Mouse (Mus musculus) embryonic fibroblast, embryonic 13.5 days (primary cell): ENCODE data around the gene March6. TPM values are rescaled to one million over a fixed set of nuclear protein-coding genes. Genes with fewer than 3 reads are reported as not detected.
A peak's percentile ranks its signal among the peaks of the same experiment; 100 is the strongest.

Experiments
- H3K27ac ChIP-seq: 2 replicates; pipeline ENCODE4 v1.5.1; 2012; ENCODE audit warnings: low read length, control low read depth, inconsistent platforms; ENCODE audit not compliant: insufficient read depth
- H3K4me1 ChIP-seq: 2 replicates; pipeline ENCODE4 v1.6.1; 2011; ENCODE audit warnings: low read length; ENCODE audit not compliant: control insufficient read depth, insufficient read depth
- H3K4me3 ChIP-seq: 2 replicates; pipeline ENCODE4 v1.5.1; 2011; ENCODE audit warnings: mild to moderate bottlenecking, control low read depth, low read length; ENCODE audit not compliant: insufficient read depth
- CTCF ChIP-seq: IDR thresholded peaks from 2 replicates; pipeline ENCODE4 v1.5.1; 2011; ENCODE audit warnings: mild to moderate bottlenecking, control low read depth, low read length, moderate library complexity, borderline replicate concordance; ENCODE audit not compliant: insufficient read depth
- POLR2A ChIP-seq: IDR thresholded peaks from 2 replicates; pipeline ENCODE4 v1.6.1; 2011; ENCODE audit warnings: low read depth, mild to moderate bottlenecking, control low read depth, low read length, moderate library complexity
- polyA plus RNA-seq: library from polyadenylated mRNA; stranded (reverse); fragments of >200 nt; gene quantifications from 2 replicates; pipeline ENCODE4 v1.2.4, GENCODE M21; 2011; ENCODE audit warnings: low read depth; ENCODE audit not compliant: missing spikeins, insufficient read length

March6 gene
- polyA plus RNA-seq, 1 experiment: 42.7 TPM

DNA sequence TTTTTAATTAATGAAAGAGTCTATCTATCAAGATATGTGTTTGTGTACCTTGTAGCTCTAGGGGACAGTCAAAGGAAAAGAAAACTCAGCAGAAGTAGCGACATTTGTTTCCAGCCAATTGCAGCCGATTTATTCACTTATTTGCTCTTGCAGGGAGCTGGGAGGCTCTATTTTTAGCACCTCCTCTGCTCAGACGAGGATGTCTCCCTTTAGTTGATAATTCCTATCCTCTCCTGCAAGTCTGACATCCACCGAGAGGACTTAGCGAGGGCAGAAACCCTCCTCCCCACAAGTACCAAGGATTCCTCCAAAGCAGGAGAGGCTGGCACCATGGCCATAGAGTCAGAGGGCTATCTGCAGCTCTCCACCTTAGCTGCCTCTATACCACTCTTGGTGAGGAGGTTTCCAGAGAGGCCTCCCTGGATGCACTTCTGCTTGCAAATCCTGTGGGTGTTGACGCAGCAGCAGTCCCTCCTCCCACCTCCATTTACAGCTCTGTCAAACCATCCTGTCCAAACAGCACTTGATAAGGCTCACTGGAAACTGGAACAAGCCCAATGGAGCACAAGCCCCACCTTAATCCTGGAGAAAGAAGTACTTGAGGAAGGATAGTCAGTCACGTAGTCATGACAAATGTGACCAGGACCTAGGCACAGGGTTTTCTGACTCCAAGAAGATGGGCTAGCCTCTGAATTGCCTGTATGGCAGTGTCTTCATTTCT lies 108.0 kb downstream of the March6 start:
- no peak overlapping the region for H3K27ac ChIP-seq
- TF ChIP-seq POLR2A (no peak), CTCF (no peak)
- no peaks in the 10 kb centered on the region for H3K4me1 ChIP-seq
- no peak overlapping the region for H3K4me3 ChIP-seq

DNA sequence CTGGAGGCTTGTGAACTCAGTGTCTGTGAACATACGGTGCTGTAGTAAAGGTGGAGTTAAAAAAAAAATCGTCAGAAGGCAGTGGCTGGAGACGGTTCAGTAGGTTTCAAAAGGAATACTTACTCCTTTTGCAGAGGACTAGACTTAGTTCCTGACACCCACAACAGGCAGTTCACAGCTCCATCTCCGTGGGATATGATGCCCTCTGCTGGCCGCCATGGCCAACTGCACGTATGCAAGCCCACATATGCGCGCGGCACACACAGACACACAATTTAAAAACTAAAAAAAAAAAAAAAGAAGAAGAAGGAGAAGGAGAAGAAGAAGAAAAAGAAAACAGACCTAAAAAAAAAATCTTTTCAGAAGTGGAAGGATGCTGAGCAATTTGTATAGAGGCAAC lies 111.8 kb downstream of the March6 start:
- Histone ChIP-seq H3K27ac (no peak overlapping the region), H3K4me3 (no peak overlapping the region), H3K4me1 (no peaks in the 10 kb centered on the region)
- TF ChIP-seq CTCF (peak; percentile 70; the same call in 1 of the 2 replicates), POLR2A (no peak)

DNA sequence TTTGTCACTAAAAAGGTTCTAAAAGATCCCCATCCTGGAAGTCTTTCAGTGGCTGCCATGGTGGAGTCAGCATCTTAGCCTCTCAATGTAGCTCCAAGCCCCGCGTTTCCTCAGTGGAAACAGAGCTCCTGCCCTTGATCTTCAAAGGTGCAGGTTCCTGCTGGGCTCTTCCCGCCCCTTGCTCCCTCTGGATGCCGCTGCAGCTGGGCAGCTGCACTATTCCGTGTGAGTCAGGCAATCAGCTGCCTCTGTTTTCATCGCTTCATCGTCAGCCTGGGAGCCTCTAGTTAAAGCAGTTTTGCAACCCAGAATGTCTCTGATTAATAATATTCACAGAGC lies 112.2 kb downstream of the March6 start:
- Histone ChIP-seq H3K27ac (no peak overlapping the region), H3K4me3 (no peak overlapping the region), H3K4me1 (no peaks in the 10 kb centered on the region)
- TF ChIP-seq CTCF (no peak), POLR2A (no peak)

DNA sequence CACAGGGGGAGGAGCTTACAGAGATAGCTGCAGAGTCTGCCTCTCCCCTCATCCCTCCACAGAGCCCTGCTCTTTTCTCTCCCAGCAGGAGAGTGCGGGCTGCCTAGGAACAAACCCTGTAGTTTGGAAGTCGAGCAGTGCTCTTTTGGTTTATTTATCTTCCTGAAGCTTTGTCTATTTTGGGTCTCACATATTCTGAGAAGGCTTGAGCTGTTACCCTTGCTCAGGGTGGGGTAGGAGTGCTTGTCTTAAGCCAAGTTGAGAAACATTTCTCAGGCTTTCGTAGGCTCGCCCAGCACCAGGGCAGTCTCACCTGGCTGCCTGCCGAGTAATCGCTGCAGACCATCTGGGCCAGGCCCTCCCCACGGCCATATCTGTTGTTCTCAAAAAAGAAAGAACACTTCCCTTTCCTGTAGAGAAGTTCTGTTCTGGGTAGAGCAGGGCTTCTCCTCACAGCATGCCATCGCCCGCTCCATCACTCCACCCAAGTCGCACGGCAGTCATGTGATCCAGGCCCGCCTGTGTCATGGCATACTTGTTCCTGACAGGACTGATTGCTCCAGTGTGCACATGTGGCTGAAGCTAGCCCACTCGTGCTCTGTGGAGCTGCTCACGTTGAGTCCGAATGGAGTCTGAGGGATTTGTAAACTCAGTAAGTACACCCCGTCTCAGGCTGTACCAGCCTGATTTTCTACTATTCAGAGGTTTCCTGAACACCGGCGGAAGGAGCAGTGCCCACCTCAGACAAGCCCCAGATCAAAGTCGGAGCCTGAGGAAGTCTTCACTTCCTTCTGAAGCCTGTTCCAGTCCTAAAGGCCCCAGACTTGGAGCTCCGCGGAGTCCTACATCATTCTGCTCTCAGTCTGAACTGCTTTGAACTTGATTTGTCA lies 112.8 kb downstream of the March6 start:
- H3K4me1 ChIP-seq: no peaks in the 10 kb centered on the region
- TF ChIP-seq POLR2A (no peak), CTCF (no peak)
- no peak overlapping the region for H3K4me3 ChIP-seq
- no peak overlapping the region for H3K27ac ChIP-seq

DNA sequence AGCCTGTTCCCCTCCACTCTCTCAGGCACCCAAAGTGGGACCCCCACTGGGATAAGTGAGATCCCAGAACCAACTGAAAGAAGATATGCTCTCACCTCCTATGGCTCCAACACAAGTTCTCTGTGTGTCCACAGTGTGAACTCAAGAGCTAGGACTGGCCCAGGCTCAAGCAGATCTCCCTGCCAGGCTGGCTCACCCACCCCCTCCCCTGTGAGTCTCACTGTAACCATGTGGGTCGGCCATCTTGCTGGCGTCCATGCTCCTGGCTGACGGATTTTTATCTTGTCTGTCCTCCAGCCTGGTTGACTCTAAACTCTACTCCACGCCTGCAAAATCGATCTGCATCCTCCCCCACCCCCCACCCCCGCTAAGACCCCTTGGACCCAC lies 113.5 kb downstream of the March6 start:
- TF ChIP-seq POLR2A (no peak), CTCF (no peak)

DNA sequence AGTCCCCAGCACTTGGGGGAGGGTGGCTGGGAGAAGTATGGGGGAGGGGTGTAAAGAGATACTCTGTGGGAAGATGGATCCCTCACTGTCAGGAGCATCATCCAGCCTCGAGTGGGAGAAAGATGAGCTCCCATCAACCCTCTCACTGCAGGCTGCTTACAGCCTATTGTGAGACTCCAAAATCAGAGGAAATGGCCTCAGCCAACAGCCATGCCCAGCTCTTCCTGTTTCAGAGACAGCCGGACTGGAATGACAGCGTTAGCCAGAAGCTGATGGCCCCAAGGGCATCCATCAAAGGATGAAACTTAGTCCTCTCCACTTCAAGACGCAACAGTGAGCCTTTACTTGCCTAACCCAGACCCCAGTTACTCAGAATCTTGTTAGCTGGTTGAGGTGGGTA lies 115.7 kb downstream of the March6 start:
- no peak overlapping the region for H3K27ac ChIP-seq
- no peak overlapping the region for H3K4me3 ChIP-seq
- TF ChIP-seq POLR2A: no peak
- TF ChIP-seq CTCF: no peak
- H3K4me1 ChIP-seq: no peaks in the 10 kb centered on the region

More for the DNA sequence above, 113.5 kb downstream of the March6 start:
- Histone ChIP-seq H3K4me1 (no peaks in the 10 kb centered on the region), H3K4me3 (no peak overlapping the region), H3K27ac (no peak overlapping the region)

DNA sequence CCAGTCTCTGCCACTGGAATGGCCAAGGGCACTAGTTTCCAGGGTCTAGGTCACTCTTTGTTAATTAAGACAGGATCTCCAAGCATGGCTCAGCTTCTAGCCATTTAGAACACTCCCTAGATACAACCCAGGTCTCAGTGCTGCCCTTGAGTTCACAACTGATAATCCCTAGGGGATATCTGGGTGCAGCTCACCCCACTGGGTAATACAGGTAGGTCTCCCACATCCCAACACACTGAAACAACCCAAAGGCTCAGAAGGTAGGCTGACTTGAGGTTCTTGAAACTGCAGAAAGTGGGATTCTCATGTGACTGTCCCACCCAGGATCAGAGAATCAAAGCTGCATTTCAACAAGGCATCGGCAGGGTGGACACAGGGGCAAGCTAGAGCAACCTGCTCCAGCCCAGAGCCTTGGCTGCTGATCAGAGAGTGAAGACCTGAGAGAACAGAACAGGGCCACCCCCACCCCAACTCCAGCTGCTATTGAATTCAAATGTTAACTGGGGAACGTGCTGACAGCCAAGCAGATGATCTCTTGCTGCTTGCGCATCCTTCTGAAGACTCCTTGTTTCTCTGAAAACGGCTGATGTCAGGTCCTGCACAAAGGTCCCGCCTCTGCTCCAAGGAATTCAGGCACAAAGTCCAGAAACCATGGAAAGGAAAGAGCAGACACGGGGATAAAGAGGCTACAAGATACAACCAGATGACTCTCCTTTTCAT lies 116.5 kb downstream of the March6 start:
- TF ChIP-seq CTCF (no peak), POLR2A (no peak)
- H3K27ac ChIP-seq: no peak overlapping the region

DNA sequence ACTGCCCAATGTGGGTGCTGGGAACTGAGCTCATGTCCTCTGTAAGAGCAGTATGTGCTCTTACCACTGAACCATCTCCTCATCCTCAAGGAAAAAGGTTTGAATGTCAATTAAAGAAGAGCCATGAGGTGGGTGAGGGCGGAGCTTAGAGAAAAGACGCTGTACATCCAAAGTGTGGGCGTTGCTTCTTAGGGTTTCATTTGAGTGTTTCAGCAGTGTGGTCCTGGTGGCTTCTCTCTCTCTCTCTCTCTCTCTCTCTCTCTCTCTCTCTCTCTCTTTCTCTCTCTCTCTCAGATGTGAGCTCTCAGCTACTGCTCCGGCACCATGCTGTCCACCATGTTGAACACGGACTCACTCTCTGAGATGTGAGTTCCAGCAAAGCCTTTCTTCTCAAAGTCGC lies 117.2 kb downstream of the March6 start:
- TF ChIP-seq CTCF (no peak), POLR2A (no peak)
- no peak overlapping the region for H3K4me3 ChIP-seq
- no peaks in the 10 kb centered on the region for H3K4me1 ChIP-seq
- H3K27ac ChIP-seq: no peak overlapping the region

More for the DNA sequence above, 116.5 kb downstream of the March6 start:
- Histone ChIP-seq H3K4me3 (no peak overlapping the region), H3K4me1 (no peaks in the 10 kb centered on the region)

DNA sequence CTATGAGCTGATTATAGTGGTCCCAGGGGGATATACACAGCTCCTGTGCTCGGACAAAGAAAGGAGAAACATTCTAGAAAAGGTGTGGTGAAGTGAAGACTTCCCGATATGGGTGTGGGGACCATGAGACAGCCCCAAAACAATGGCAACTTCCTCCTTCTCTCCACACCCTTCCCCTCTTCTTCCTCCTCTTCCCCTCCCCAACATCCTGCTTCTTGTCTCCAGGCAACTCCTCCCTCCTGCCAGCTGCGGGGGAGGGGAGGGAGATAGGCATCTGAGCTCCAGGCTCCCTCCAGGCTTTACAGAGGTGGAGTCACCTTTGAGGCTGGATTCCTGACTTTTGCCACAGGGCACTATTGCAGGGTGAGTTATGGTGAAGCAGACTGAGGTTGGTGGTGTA lies 117.9 kb downstream of the March6 start:
- H3K4me3 ChIP-seq: no peak overlapping the region
- H3K27ac ChIP-seq: no peak overlapping the region
- TF ChIP-seq POLR2A (no peak), CTCF (no peak)
- no peaks in the 10 kb centered on the region for H3K4me1 ChIP-seq

DNA sequence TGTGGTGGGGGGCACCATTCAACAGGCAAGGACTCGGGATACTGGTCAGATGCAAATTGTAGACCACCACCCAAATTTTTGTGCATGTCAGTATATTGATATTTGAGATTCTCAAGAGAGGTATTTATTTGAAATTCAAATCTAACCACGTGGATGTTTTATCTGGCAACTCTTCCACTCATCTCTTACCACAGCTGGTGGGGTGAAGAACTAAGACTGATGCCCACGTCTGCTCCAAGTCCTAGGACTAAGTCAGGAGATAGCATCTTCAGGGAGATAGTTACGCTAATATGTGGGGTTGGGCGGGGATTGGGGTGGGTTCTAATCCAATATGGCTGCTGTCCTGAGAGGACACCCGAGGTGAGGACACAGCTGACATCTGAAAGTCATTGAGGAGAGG lies 118.4 kb downstream of the March6 start:
- TF ChIP-seq POLR2A (no peak), CTCF (no peak)
- Histone ChIP-seq H3K27ac (no peak overlapping the region), H3K4me1 (no peaks in the 10 kb centered on the region), H3K4me3 (no peak overlapping the region)
